Mouse (Mus musculus) left cerebral cortex, postnatal 4 days (tissue): ENCODE measurements around the gene Sparcl1. TPM values are rescaled to one million over a fixed set of nuclear protein-coding genes. Genes with fewer than 3 reads are reported as not detected.

Experiments used
- DNase-seq: peaks from one replicate; pipeline ENCODE4 v3.0.0-alpha.2; 2022
- intact Hi-C: fragments of 180-260 bp; cut with DNase I; formaldehyde crosslinking; loops from one replicate; pipeline ENCODE4 v1.15.1; 2025
- microRNA-seq: library from miRNA; unstranded; fragments of <30 nt; microRNA quantifications from one replicate; pipeline ENCODE4 v1.2.0, GENCODE M21; 2022
- total RNA-seq, 2 experiments: library from RNA; stranded (reverse); gene quantifications; 2 replicates each; pipeline ENCODE4 v1.2.3; 2021

The Sparcl1 gene
- total RNA-seq, 2 experiments from 2014 or later, result 465 to 498 TPM

- DNase-seq, result no peak
- intact Hi-C loops, result no loop called here
Observed at GRCm38 (mm10) chr5:104035824-104036223, 77.7 kb downstream of the Sparcl1 start.

- DNase-seq, result no peak
- intact Hi-C loops, result no loop called here
Observed at GRCm38 (mm10) chr5:104035066-104035465, 78.5 kb downstream of the Sparcl1 start.

- intact Hi-C loops, result no loop called here
- no peak for DNase-seq
Observed at GRCm38 (mm10) chr5:104032434-104033097, 81.0 kb downstream of the Sparcl1 start.

Small RNAs within 50 kb of the gene (microRNA-seq; reads per million reads assigned to microRNA genes)
- not detected for gene Mir5619

Other genes starting within 250 kb of the Sparcl1 start
- 10 to 100 TPM; 46.0 to 46.4 TPM for gene Klhl8, start 202.5 kb downstream of the Sparcl1 start, total RNA-seq
- gene Hsd17b13, start 136.3 kb downstream of the Sparcl1 start, total RNA-seq, result not detected
- gene Hsd17b11, start 91.8 kb downstream of the Sparcl1 start, total RNA-seq, result 10 to 100 TPM; 20.2 to 22.6 TPM
- gene Nudt9, start 67.4 kb downstream of the Sparcl1 start, total RNA-seq, result 10 to 100 TPM; 43.9 to 46.7 TPM
- gene Gm17660, start 36.1 kb downstream of the Sparcl1 start, total RNA-seq, result not detected
- gene Dspp, start 57.0 kb upstream of the Sparcl1 start, total RNA-seq, result not detected
- under 1 TPM; 0.18 to 0.36 TPM for gene Dmp1, start 88.9 kb upstream of the Sparcl1 start, total RNA-seq
- under 1 TPM; 0.54 to 0.60 TPM for gene Ibsp, start 185.4 kb upstream of the Sparcl1 start, total RNA-seq
- not detected for gene Mepe, start 211.6 kb upstream of the Sparcl1 start, total RNA-seq